Mouse (Mus musculus) G1E (cell line): Measurements from ENCODE around the gene Cdk5rap2. TPM values are rescaled to one million over a fixed set of nuclear protein-coding genes. Genes with fewer than 3 reads are reported as not detected.

Experiments
- ATAC-seq: 2 replicates; pipeline ENCODE4 v1.8.0; 2016; ENCODE audit warnings: mild to moderate bottlenecking; ENCODE audit not compliant: insufficient number of reproducible peaks, poor library complexity, low FRiP score, severe bottlenecking; ENCODE audit errors: extremely low read depth
- DNase-seq: peaks from one replicate; pipeline ENCODE4 v3.0.0; 2012; ENCODE audit warnings: low spot score
- H3K27me3 ChIP-seq: 2 replicates; pipeline ENCODE4 v1.6.1; 2012; ENCODE audit warnings: mild to moderate bottlenecking, low read length, inconsistent platforms; ENCODE audit not compliant: insufficient read depth
- H3K36me3 ChIP-seq: replicated peaks from 2 replicates; pipeline ENCODE3; 2012; ENCODE audit warnings: mild to moderate bottlenecking, inconsistent platforms
- H3K4me1 ChIP-seq: 2 replicates; pipeline ENCODE4 v1.6.1; 2012; ENCODE audit warnings: low read depth, low read length, inconsistent platforms, mixed read lengths; ENCODE audit not compliant: insufficient read depth
- H3K4me3 ChIP-seq: 2 replicates; pipeline ENCODE4 v1.5.1; 2012; ENCODE audit warnings: low read depth, mild to moderate bottlenecking, inconsistent platforms, low read length, moderate library complexity, mixed read lengths
- H3K9me3 ChIP-seq: replicated peaks from 2 replicates; pipeline ENCODE4 v1.6.1; 2012; ENCODE audit warnings: inconsistent platforms
- CTCF ChIP-seq: IDR thresholded peaks from 2 replicates; pipeline ENCODE4 v1.5.1; 2012; ENCODE audit warnings: low read depth, low read length, inconsistent platforms, mixed read lengths
- GATA1 ChIP-seq: IDR thresholded peaks from 2 replicates; pipeline ENCODE4 v1.6.1; 2012; ENCODE audit warnings: borderline replicate concordance, low read length, inconsistent platforms, mixed read lengths
- GATA2 ChIP-seq: IDR thresholded peaks from 2 replicates; pipeline ENCODE4 v1.6.1; 2012; ENCODE audit warnings: low read depth, low read length, inconsistent platforms, borderline replicate concordance
- POLR2AphosphoS5 ChIP-seq: IDR thresholded peaks from 2 replicates; pipeline ENCODE4 v1.6.1; 2012; ENCODE audit warnings: low read depth, low read length, inconsistent platforms; ENCODE audit not compliant: insufficient replicate concordance
- TAL1 ChIP-seq: conservative IDR thresholded peaks from 2 replicates; pipeline ENCODE4 v1.6.1; 2012; ENCODE audit warnings: low read depth, low read length, inconsistent platforms, mixed read lengths
- polyA plus RNA-seq: library from polyadenylated mRNA; stranded (reverse); fragments of >175 nt; gene quantifications from 2 replicates; pipeline ENCODE4 v1.2.3, GENCODE M21; 2012
- total RNA-seq, 2 experiments: library from RNA; stranded (forward) in 1 of 2; stranded (reverse) in 1 of 2; fragments of 200-1000 nt in 1 of 2; fragments of >200 nt in 1 of 2; fragmentation: Nextera tagmentation in 1 of 2; gene quantifications; 2 replicates each; pipeline ENCODE4 v1.2.3; 2014 to 2017

Cdk5rap2 gene
- total and polyA plus RNA-seq, 3 experiments = 5.6 to 39.9 (median 29.3) TPM

- no peaks in the 10 kb centered on the region for H3K27me3 ChIP-seq
- H3K9me3 ChIP-seq = no peaks in the 10 kb centered on the region
- no peak for DNase-seq
- H3K4me3 ChIP-seq = no peak overlapping the region
- peaks cover 88% of the 10 kb centered on the region for H3K36me3 ChIP-seq
- no peaks in the 10 kb centered on the region; the same call in 1 of the 2 replicates for H3K4me1 ChIP-seq
- no peak for TF ChIP-seq GATA2
- no peak for TF ChIP-seq POLR2AphosphoS5
- no peak for TF ChIP-seq TAL1
- no peak for TF ChIP-seq GATA1
- no peak for TF ChIP-seq CTCF
- ATAC-seq = no peak
Observed at GRCm38 (mm10) chr4:70260419-70260807, 149.8 kb downstream of the Cdk5rap2 start.

- Histone ChIP-seq H3K4me1 (no peaks in the 10 kb centered on the region; the same call in 1 of the 2 replicates), H3K9me3 (no peaks in the 10 kb centered on the region), H3K4me3 (no peak overlapping the region), H3K36me3 (peaks cover 88% of the 10 kb centered on the region), H3K27me3 (no peaks in the 10 kb centered on the region)
- no peak for TF ChIP-seq POLR2AphosphoS5
- TF ChIP-seq GATA1 = no peak
- TF ChIP-seq GATA2 = no peak
- TF ChIP-seq TAL1 = no peak
- no peak for TF ChIP-seq CTCF
- DNase-seq (no peak), ATAC-seq (no peak)
Observed at GRCm38 (mm10) chr4:70259726-70260418, 150.4 kb downstream of the Cdk5rap2 start.

- no peaks in the 10 kb centered on the region for H3K27me3 ChIP-seq
- ATAC-seq (no peak), DNase-seq (no peak)
- H3K4me3 ChIP-seq = no peak overlapping the region
- no peaks in the 10 kb centered on the region; the same call in 1 of the 2 replicates for H3K4me1 ChIP-seq
- peaks cover 87% of the 10 kb centered on the region for H3K36me3 ChIP-seq
- no peaks in the 10 kb centered on the region for H3K9me3 ChIP-seq
- TF ChIP-seq CTCF = no peak
- no peak for TF ChIP-seq GATA2
- TF ChIP-seq GATA1 = no peak
- no peak for TF ChIP-seq POLR2AphosphoS5
- TF ChIP-seq TAL1 = no peak
Observed at GRCm38 (mm10) chr4:70258826-70259225, 151.4 kb downstream of the Cdk5rap2 start.

GRCm38 (mm10) chr4:70258205-70258604 lies 152.0 kb downstream of the Cdk5rap2 start:
- TF ChIP-seq GATA1 (no peak), CTCF (no peak), POLR2AphosphoS5 (no peak), TAL1 (no peak), GATA2 (no peak)
- no peak for DNase-seq
- H3K27me3 ChIP-seq = no peaks in the 10 kb centered on the region
- no peak overlapping the region for H3K4me3 ChIP-seq
- H3K9me3 ChIP-seq = no peaks in the 10 kb centered on the region
- H3K36me3 ChIP-seq = peaks cover 86% of the 10 kb centered on the region
- H3K4me1 ChIP-seq = no peaks in the 10 kb centered on the region; the same call in 1 of the 2 replicates
- no peak for ATAC-seq

GRCm38 (mm10) chr4:70251782-70252181 lies 158.5 kb downstream of the Cdk5rap2 start:
- H3K9me3 ChIP-seq = no peaks in the 10 kb centered on the region
- TF ChIP-seq GATA2 (no peak), CTCF (no peak), GATA1 (no peak)
- no peak for DNase-seq
- no peak overlapping the region for H3K4me3 ChIP-seq
- H3K27me3 ChIP-seq = no peaks in the 10 kb centered on the region
- H3K36me3 ChIP-seq = peaks cover 60% of the 10 kb centered on the region
- no peaks in the 10 kb centered on the region for H3K4me1 ChIP-seq
- no peak for ATAC-seq

- ATAC-seq (no peak), DNase-seq (no peak)
- H3K4me3 ChIP-seq = no peak overlapping the region
- TF ChIP-seq GATA2 = no peak
- no peak for TF ChIP-seq CTCF
- TF ChIP-seq POLR2AphosphoS5 = no peak
- TF ChIP-seq GATA1 = no peak
- TF ChIP-seq TAL1 = no peak
- H3K27me3 ChIP-seq = no peaks in the 10 kb centered on the region
- H3K36me3 ChIP-seq = peaks cover 75% of the 10 kb centered on the region
- no peaks in the 10 kb centered on the region for H3K4me1 ChIP-seq
- no peaks in the 10 kb centered on the region for H3K9me3 ChIP-seq
Observed at GRCm38 (mm10) chr4:70245706-70246105, 164.5 kb downstream of the Cdk5rap2 start.
